Mouse (Mus musculus) ES-Bruce4 (cell line): ENCODE data around the gene Rassf4.

Source experiments
- CTCF ChIP-seq: IDR thresholded peaks from one replicate; pipeline ENCODE4 v1.8.1; 2011; ENCODE audit warnings: low read depth, low read length
- EP300 ChIP-seq: IDR thresholded peaks from 2 replicates; pipeline ENCODE4 v1.6.1; 2011; ENCODE audit warnings: low read depth, low read length; ENCODE audit not compliant: insufficient read depth
- POLR2A ChIP-seq: IDR thresholded peaks from one replicate; pipeline ENCODE4 v1.8.1; 2011; ENCODE audit warnings: low read length; ENCODE audit not compliant: insufficient read depth

GRCm38 (mm10) chr6:116638871-116639270, 34.9 kb downstream of the Rassf4 start:
- no peak for TF ChIP-seq CTCF
- TF ChIP-seq POLR2A, result no peak
- TF ChIP-seq EP300, result no peak
